Mouse (Mus musculus): ENCODE measurements around the gene Tmem94. TPM values are rescaled to one million over a fixed set of nuclear protein-coding genes. Genes with fewer than 3 reads are reported as not detected.

Tmem94 gene
- polyA plus RNA-seq, 1 experiment from 2014 or later, result 27.9 TPM

- Histone ChIP-seq H3K9me3 (no peaks in the 10 kb centered on the region), H3K9ac (no peak overlapping the region), H3K36me3 (peaks cover 57% of the 10 kb centered on the region), H3K4me3 (no peak overlapping the region), H3K4me1 (replicated peaks) (no peaks in the 10 kb centered on the region), H3K27ac (replicated peaks) (no peak overlapping the region), H3K4me2 (no peak overlapping the region), H3K27me3 (no peaks in the 10 kb centered on the region)
- ATAC-seq (ENCODE audit: low FRiP score, low read depth), result no peak
- WGBS, result 78% methylated on average over 15 of the region's 15 CpGs
Measured at GRCm38 (mm10) chr11:115796898-115797297, 31.7 kb downstream of the Tmem94 start.

DNA sequence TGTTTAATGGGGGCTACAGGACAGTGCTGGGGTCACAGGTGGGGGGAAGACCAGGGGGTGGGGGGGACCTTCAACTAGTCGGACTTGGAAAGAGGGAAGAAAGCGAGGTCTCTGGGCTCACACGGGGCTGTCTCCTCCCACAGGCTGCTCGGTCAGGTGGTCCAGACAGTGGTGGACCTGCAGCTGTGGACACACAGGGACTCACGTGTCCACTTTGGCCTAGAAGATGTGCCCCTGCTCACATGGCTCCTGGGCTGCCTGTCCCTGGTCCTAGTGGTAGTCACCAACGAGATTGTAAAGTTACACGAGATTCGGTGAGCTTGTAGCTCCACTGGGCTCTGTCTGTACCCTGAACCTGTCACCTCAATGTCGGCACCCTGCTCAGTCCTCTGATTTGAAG, 32.4 kb downstream of the Tmem94 start:
- 82% methylated on average over 9 of the region's 9 CpGs for WGBS
- no peaks in the 10 kb centered on the region for H3K9me3 ChIP-seq
- no peak overlapping the region for H3K27ac ChIP-seq (replicated peaks)
- peaks cover 50% of the 10 kb centered on the region for H3K36me3 ChIP-seq
- H3K9ac ChIP-seq, result no peak overlapping the region
- H3K4me3 ChIP-seq, result no peak overlapping the region
- H3K27me3 ChIP-seq, result no peaks in the 10 kb centered on the region
- no peak for ATAC-seq (ENCODE audit: low FRiP score, low read depth)
- no peak overlapping the region for H3K4me2 ChIP-seq
- no peaks in the 10 kb centered on the region for H3K4me1 ChIP-seq (replicated peaks)

DNA sequence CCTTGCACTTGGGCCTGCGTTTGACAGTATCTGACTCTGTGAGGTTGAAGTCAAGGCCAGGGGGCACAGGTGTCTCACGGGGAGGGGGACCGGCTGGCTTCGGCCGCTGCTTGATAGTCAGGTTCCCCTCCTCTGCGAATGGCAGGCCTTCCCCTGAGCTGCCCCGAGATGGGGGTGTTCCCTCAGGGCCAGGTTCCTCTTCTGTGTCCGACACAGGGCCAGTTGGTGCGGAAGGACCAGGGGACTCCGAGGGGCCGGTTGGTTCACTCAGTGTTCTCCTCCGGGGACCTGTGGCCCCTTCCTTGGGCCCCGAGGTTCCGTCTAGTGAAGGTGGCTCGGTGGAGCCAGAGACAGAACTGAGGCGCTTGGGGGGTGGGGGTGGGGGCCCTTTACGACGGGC, 35.7 kb downstream of the Tmem94 start:
- Histone ChIP-seq H3K4me3 (no peak overlapping the region), H3K9me3 (no peaks in the 10 kb centered on the region), H3K27me3 (no peaks in the 10 kb centered on the region), H3K9ac (no peak overlapping the region), H3K36me3 (peaks cover 24% of the 10 kb centered on the region), H3K27ac (replicated peaks) (no peak overlapping the region), H3K4me1 (replicated peaks) (no peaks in the 10 kb centered on the region), H3K4me2 (no peak overlapping the region)
- WGBS, result 94% methylated on average over 18 of the region's 18 CpGs
- ATAC-seq (ENCODE audit: low FRiP score, low read depth), result no peak

GRCm38 (mm10) chr11:115803072-115803709, 38.0 kb downstream of the Tmem94 start:
- Histone ChIP-seq H3K9ac (no peak overlapping the region), H3K27ac (replicated peaks) (no peak overlapping the region), H3K4me1 (replicated peaks) (peaks cover 12% of the 10 kb centered on the region), H3K9me3 (no peaks in the 10 kb centered on the region), H3K4me3 (no peak overlapping the region), H3K4me2 (no peak overlapping the region), H3K36me3 (peaks cover 12% of the 10 kb centered on the region), H3K27me3 (no peaks in the 10 kb centered on the region)
- 90% methylated on average over 24 of the region's 24 CpGs for WGBS
- no peak for ATAC-seq (ENCODE audit: low FRiP score, low read depth)

- WGBS, result 95% methylated on average over 7 of the region's 7 CpGs
- Histone ChIP-seq H3K9me3 (no peaks in the 10 kb centered on the region), H3K4me1 (replicated peaks) (peaks cover 30% of the 10 kb centered on the region), H3K4me3 (no peak overlapping the region), H3K27me3 (no peaks in the 10 kb centered on the region), H3K4me2 (no peak overlapping the region), H3K27ac (replicated peaks) (no peak overlapping the region), H3K9ac (no peak overlapping the region), H3K36me3 (peaks cover 6% of the 10 kb centered on the region; the same call in 1 of the 2 replicates)
- no peak for ATAC-seq (ENCODE audit: low FRiP score, low read depth)
Measured at GRCm38 (mm10) chr11:115805005-115805404, 39.8 kb downstream of the Tmem94 start.

GRCm38 (mm10) chr11:115806154-115806553, 40.9 kb downstream of the Tmem94 start:
- ATAC-seq (ENCODE audit: low FRiP score, low read depth), result no peak
- WGBS, result 92% methylated on average over 10 of the region's 10 CpGs
- H3K27ac ChIP-seq (replicated peaks), result no peak overlapping the region; the same call in 1 of the 2 replicates

GRCm38 (mm10) chr11:115807306-115807705, 42.1 kb downstream of the Tmem94 start:
- 32% methylated on average over 6 of the region's 6 CpGs for WGBS
- H3K4me2 ChIP-seq, result peak overlapping the region; percentile 85; the same call in 1 of the 2 replicates
- H3K27me3 ChIP-seq, result no peaks in the 10 kb centered on the region
- H3K36me3 ChIP-seq, result peaks cover 4% of the 10 kb centered on the region; the same call in 1 of the 2 replicates
- no peak overlapping the region for H3K9ac ChIP-seq
- ATAC-seq (ENCODE audit: low FRiP score, low read depth), result peak; percentile 47; the same call in 1 of the 2 replicates
- H3K4me1 ChIP-seq (replicated peaks), result peaks cover 51% of the 10 kb centered on the region
- no peak overlapping the region for H3K4me3 ChIP-seq
- H3K9me3 ChIP-seq, result no peaks in the 10 kb centered on the region
- H3K27ac ChIP-seq (replicated peaks), result peak overlapping the region; percentile 66

More at GRCm38 (mm10) chr11:115806154-115806553, 40.9 kb downstream of the Tmem94 start:
- Histone ChIP-seq H3K9ac (no peak overlapping the region), H3K4me3 (no peak overlapping the region), H3K27me3 (no peaks in the 10 kb centered on the region), H3K36me3 (peaks cover 4% of the 10 kb centered on the region; the same call in 1 of the 2 replicates), H3K9me3 (no peaks in the 10 kb centered on the region), H3K4me1 (replicated peaks) (peaks cover 42% of the 10 kb centered on the region), H3K4me2 (peak overlapping the region; percentile 23; the same call in 1 of the 2 replicates)

GRCm38 (mm10) chr11:115807971-115808370, 42.7 kb downstream of the Tmem94 start:
- Histone ChIP-seq H3K4me2 (peak overlapping the region; percentile 85; the same call in 1 of the 2 replicates), H3K9me3 (no peaks in the 10 kb centered on the region), H3K36me3 (peaks cover 1% of the 10 kb centered on the region; the same call in 1 of the 2 replicates), H3K27me3 (no peaks in the 10 kb centered on the region), H3K9ac (no peak overlapping the region), H3K4me3 (no peak overlapping the region), H3K4me1 (replicated peaks) (peaks cover 58% of the 10 kb centered on the region), H3K27ac (replicated peaks) (peak overlapping the region; percentile 66)
- WGBS, result 44% methylated on average over 11 of the region's 11 CpGs
- ATAC-seq (ENCODE audit: low FRiP score, low read depth), result no peak

DNA sequence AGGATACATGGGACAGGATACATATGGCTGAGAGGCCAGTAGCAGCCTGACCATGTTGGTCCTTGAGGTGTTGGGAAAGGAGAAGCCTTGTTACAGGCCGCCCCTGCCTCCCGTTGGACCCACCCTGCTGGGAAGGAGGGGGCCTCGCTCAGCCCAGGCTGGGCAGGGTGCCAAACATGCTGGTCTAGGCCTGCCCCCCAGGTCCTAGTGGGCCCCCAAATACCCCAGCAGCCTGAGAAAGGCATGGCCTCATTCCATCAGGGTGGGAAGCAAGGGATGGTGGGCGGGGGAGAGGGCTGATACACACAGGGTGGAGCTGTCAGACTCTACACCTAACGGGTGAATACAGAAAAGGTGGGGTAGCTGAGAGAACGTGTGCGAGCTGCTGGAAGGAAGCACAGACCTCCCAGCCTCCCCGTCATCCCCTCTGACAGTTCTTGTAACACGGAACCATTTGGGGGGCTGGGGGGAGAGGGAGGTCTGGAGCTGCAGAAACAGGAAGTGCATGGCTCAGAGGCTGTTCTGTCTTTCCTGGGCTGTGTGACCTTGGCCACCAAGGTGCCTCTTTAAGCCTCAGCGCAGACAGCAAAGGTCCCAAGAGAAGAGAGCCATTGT, 43.6 kb downstream of the Tmem94 start:
- peak overlapping the region; percentile 66 for H3K27ac ChIP-seq (replicated peaks)
- no peak overlapping the region for H3K9ac ChIP-seq
- H3K9me3 ChIP-seq, result no peaks in the 10 kb centered on the region
- H3K27me3 ChIP-seq, result no peaks in the 10 kb centered on the region
- H3K4me3 ChIP-seq, result no peak overlapping the region
- H3K4me2 ChIP-seq, result peak overlapping the region; percentile 85
- peaks cover 63% of the 10 kb centered on the region for H3K4me1 ChIP-seq (replicated peaks)
- 38% methylated on average over 10 of the region's 10 CpGs for WGBS
- no peak for ATAC-seq (ENCODE audit: low FRiP score, low read depth)
- no peaks in the 10 kb centered on the region for H3K36me3 ChIP-seq

DNA sequence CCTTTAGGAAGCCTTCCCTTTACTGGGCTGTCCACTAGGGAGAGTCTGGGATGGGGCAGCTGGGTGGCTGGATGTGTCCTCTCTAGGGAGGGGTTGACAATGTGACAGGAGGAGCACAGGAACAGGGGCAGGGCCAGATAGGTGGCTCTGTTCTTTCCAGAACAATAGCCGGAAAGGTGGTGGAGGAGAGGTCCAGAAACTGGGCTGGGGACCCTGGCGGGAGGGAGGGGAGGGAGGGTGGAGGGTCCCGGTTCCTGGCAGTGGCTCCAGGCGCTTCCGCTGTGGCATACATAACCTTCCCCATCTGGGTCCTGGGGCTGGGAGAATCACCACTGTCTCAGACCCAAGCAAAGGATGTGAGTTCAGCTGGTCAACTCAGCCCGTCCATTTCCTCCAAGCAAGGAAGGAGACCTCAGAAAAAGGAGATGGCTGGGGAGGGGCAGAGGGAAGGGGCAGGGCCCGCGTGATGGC, 44.1 kb downstream of the Tmem94 start:
- no peak overlapping the region for H3K9ac ChIP-seq
- H3K4me2 ChIP-seq, result peak overlapping the region; percentile 85
- ATAC-seq (ENCODE audit: low FRiP score, low read depth), result no peak
- H3K4me1 ChIP-seq (replicated peaks), result peaks cover 67% of the 10 kb centered on the region
- no peak overlapping the region for H3K4me3 ChIP-seq
- WGBS, result 61% methylated on average over 8 of the region's 8 CpGs
- H3K27me3 ChIP-seq, result no peaks in the 10 kb centered on the region
- H3K27ac ChIP-seq (replicated peaks), result peak overlapping the region; percentile 66
- no peaks in the 10 kb centered on the region for H3K9me3 ChIP-seq
- no peaks in the 10 kb centered on the region for H3K36me3 ChIP-seq

DNA sequence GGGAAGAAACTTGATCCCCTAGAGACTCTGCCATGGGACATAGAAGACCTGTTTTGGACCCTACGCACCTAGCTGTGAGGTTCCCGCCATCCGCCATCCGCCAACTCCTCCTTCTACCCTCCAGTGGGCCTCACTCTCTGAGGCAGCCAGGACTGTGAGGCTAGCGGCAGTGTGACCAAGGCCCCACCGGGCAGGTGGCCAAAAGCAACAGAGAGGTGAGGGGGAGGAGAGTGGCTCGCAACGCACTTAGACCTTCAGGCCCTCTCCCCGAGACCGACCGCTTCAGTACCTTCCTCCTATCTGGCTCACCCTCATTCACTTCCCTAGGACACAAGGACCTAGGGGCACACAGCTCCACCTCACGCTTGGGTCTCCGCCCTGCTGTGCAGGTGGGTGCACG, 45.1 kb downstream of the Tmem94 start:
- H3K9me3 ChIP-seq, result no peaks in the 10 kb centered on the region
- peak overlapping the region; percentile 59 for H3K4me3 ChIP-seq
- H3K27ac ChIP-seq (replicated peaks), result peak overlapping the region; percentile 66; the same call in 1 of the 2 replicates
- H3K27me3 ChIP-seq, result no peaks in the 10 kb centered on the region
- no peak for ATAC-seq (ENCODE audit: low FRiP score, low read depth)
- H3K4me1 ChIP-seq (replicated peaks), result peaks cover 71% of the 10 kb centered on the region
- no peak overlapping the region for H3K9ac ChIP-seq
- peak overlapping the region; percentile 85 for H3K4me2 ChIP-seq
- no peaks in the 10 kb centered on the region for H3K36me3 ChIP-seq
- WGBS, result 78% methylated on average over 14 of the region's 14 CpGs

GRCm38 (mm10) chr11:115811381-115812093, 46.3 kb downstream of the Tmem94 start:
- Histone ChIP-seq H3K36me3 (no peaks in the 10 kb centered on the region), H3K4me2 (peak overlapping the region; percentile 85), H3K4me1 (replicated peaks) (peaks cover 80% of the 10 kb centered on the region), H3K9ac (peak overlapping the region; percentile 4; the same call in 1 of the 2 replicates), H3K4me3 (peak overlapping the region; percentile 59), H3K27ac (replicated peaks) (peak overlapping the region; percentile 61), H3K27me3 (no peaks in the 10 kb centered on the region), H3K9me3 (no peaks in the 10 kb centered on the region)
- ATAC-seq (ENCODE audit: low FRiP score, low read depth), result no peak
- 75% methylated on average over 20 of the region's 20 CpGs for WGBS
